Mouse (Mus musculus) G1E-ER4 (cell line): ENCODE results near the gene Pkd1l2. TPM values are rescaled to one million over a fixed set of nuclear protein-coding genes. Genes with fewer than 3 reads are reported as not detected.

Experiments used
- GATA1 ChIP-seq: IDR thresholded peaks from one replicate; pipeline ENCODE4 v1.8.0; 2012; ENCODE audit warnings: low read length, inconsistent platforms
- polyA plus RNA-seq: library from polyadenylated mRNA; stranded (reverse); fragments of >175 nt; gene quantifications from 2 replicates; pipeline ENCODE4 v1.2.3, GENCODE M21; 2012

The Pkd1l2 gene
- polyA plus RNA-seq, 1 experiment = not detected

- no peak for TF ChIP-seq GATA1
Measured at GRCm38 (mm10) chr8:116975066-116975465, 107.2 kb downstream of the Pkd1l2 start.

- TF ChIP-seq GATA1 = no peak
Measured at GRCm38 (mm10) chr8:116969531-116969930, 112.7 kb downstream of the Pkd1l2 start.

- TF ChIP-seq GATA1 = no peak
Measured at GRCm38 (mm10) chr8:116954415-116954814, 127.8 kb downstream of the Pkd1l2 start.

- TF ChIP-seq GATA1 = no peak
Measured at GRCm38 (mm10) chr8:116952428-116952827, 129.8 kb downstream of the Pkd1l2 start.

DNA sequence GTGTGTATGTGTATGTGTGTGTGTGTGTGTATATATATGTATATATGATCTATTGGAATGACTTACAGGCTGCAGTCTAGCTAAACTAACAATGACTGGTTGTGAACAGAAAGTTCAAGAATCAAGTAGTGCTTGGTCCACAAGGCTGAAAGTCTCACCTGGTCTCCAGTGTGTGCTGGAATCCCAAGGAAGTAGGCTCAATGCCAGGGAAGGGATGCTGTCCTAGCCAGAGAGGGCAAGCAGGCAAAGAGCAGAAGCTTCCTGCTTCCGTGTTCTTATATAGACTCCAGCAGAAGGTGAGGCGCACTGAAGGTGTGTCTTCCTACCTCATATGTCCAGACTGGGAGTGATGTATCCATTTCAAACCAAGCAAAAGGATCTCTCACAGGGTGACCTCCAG, 130.5 kb downstream of the Pkd1l2 start:
- no peak for TF ChIP-seq GATA1

GRCm38 (mm10) chr8:116951369-116951768, 130.9 kb downstream of the Pkd1l2 start:
- no peak for TF ChIP-seq GATA1

- no peak for TF ChIP-seq GATA1
Measured at GRCm38 (mm10) chr8:116947589-116947988, 134.7 kb downstream of the Pkd1l2 start.

GRCm38 (mm10) chr8:116946851-116947250, 135.4 kb downstream of the Pkd1l2 start:
- no peak for TF ChIP-seq GATA1

GRCm38 (mm10) chr8:116946268-116946838, 135.9 kb downstream of the Pkd1l2 start:
- TF ChIP-seq GATA1 = no peak

Other genes with a start within 250 kb of the Pkd1l2 start
- 46.3 and 76.1 TPM in 2 replicates for gene Cmc2, start 161.0 kb downstream of the Pkd1l2 start, polyA plus RNA-seq
- 5.9 and 18.9 TPM in 2 replicates for gene Cenpn, start 160.7 kb downstream of the Pkd1l2 start, polyA plus RNA-seq
- 8.9 and 10.4 TPM in 2 replicates for gene Atmin, start 139.1 kb downstream of the Pkd1l2 start, polyA plus RNA-seq
- 0.69 and 1.0 TPM in 2 replicates for gene 1700030J22Rik, start 103.5 kb downstream of the Pkd1l2 start, polyA plus RNA-seq
- 15.9 and 18.7 TPM in 2 replicates for gene Gcsh, start 88.9 kb downstream of the Pkd1l2 start, polyA plus RNA-seq
- not detected in 2 replicates for gene Bco1, start 13.4 kb upstream of the Pkd1l2 start, polyA plus RNA-seq
- gene Gan, start 75.7 kb upstream of the Pkd1l2 start, polyA plus RNA-seq = 1.2 and 1.7 TPM in 2 replicates
- 21.1 and 21.7 TPM in 2 replicates for gene Cmip, start 174.6 kb upstream of the Pkd1l2 start, polyA plus RNA-seq